In genomic region chrX:7256022-7256421, GRCm38 (mm10) we compare ENCODE assay signal across 30 mouse cellular contexts.
A peak's percentile ranks its signal among the peaks of the same experiment; 100 is the strongest.
DNase-seq lines count a peak whose midpoint lies in the region; ATAC-seq and TF ChIP-seq lines count a peak whose summit lies in the region.
"Had no signal": no experiment of that assay in that cellular context is flagged by ENCODE, and none has a peak within 500 bp of the region (broad histone marks: within the 10 kb centered on the region; RNA-seq: fewer than 3 reads in every experiment).

No protein-coding gene starts in this region.

- no peak for TF ChIP-seq CTCF in heart, postnatal 0 days (IDR thresholded peaks at IDR 0.05; ENCODE audit: low read depth)
- TF ChIP-seq CTCF in bone marrow macrophage, adult 2 months (IDR thresholded peaks at IDR 0.05; ENCODE audit: low read depth, low read length): no peak

- DNase-seq in embryonic facial prominence, embryonic 14.5 days (ENCODE audit: low spot score): peak; percentile 50
- no peak for DNase-seq in embryonic facial prominence, embryonic 10.5 days (ENCODE audit: low spot score)
- DNase-seq in heart, postnatal 0 days (ENCODE audit: low spot score): peak; percentile 14
- peak; percentile 75 for DNase-seq in 3T3-L1 (ENCODE audit: low read depth, low spot score)
- DNase-seq in cerebellum, adult 9-10 months: no peak
- DNase-seq in layer of hippocampus, adult 8-10 months (ENCODE audit: low spot score in 2 of 2): no peak
- DNase-seq: adrenal gland, adult 8-10 months; cerebellum, adult 11 months; cerebellum, adult 9-11 months; heart, postnatal 14 days; kidney, adult 8-10 months; kidney, postnatal 4 days; layer of hippocampus, postnatal 36 days; left cerebral cortex, postnatal 4 days; liver, postnatal 0 days; midbrain, embryonic 14.5 days; retina, postnatal 1 day; right cerebral cortex, postnatal 14 days had no signal

- H3K9ac ChIP-seq in embryonic facial prominence, embryonic 14.5 days (ENCODE audit: low read depth, low read length): no peak overlapping the region
- no peak overlapping the region for H3K9ac ChIP-seq in heart, postnatal 0 days (replicated peaks; ENCODE audit: low read depth, low read length)
- H3K9ac ChIP-seq in heart, embryonic 11.5 days (ENCODE audit: low read depth, low read length): no peak overlapping the region
- H3K9ac ChIP-seq: embryonic facial prominence, embryonic 15.5 days; liver, embryonic 12.5 days; liver, postnatal 0 days; neural tube, embryonic 15.5 days; stomach, embryonic 15.5 days had no signal

- no peak overlapping the region for H3K4me3 ChIP-seq in embryonic facial prominence, embryonic 14.5 days (ENCODE audit: low read depth, low read length)
- H3K4me3 ChIP-seq in embryonic facial prominence, embryonic 10.5 days: no peak overlapping the region
- H3K4me3 ChIP-seq in heart, postnatal 0 days (ENCODE audit: low read depth, low read length): no peak overlapping the region
- no peak overlapping the region for H3K4me3 ChIP-seq in heart, embryonic 11.5 days (ENCODE audit: low read depth, low read length)
- H3K4me3 ChIP-seq in bone marrow macrophage, adult 2 months (ENCODE audit: insufficient read depth, low read length): no peak overlapping the region
- H3K4me3 ChIP-seq: embryonic facial prominence, embryonic 15.5 days; heart, embryonic 10.5 days; hindbrain, embryonic 10.5 days; liver, embryonic 12.5 days; neural tube, embryonic 15.5 days; stomach, embryonic 15.5 days had no signal

- H3K4me1 ChIP-seq in embryonic facial prominence, embryonic 14.5 days (ENCODE audit: control insufficient read depth, insufficient read depth, low read length): no peaks in the 10 kb centered on the region
- H3K4me1 ChIP-seq in embryonic facial prominence, embryonic 10.5 days: peaks cover 2% of the 10 kb centered on the region; the same call in 1 of the 2 replicates
- no peaks in the 10 kb centered on the region for H3K4me1 ChIP-seq in heart, postnatal 0 days (ENCODE audit: control insufficient read depth, insufficient read depth)
- H3K4me1 ChIP-seq in heart, embryonic 11.5 days (ENCODE audit: control insufficient read depth, insufficient read depth, low read length): no peaks in the 10 kb centered on the region
- H3K4me1 ChIP-seq in bone marrow macrophage, adult 2 months (ENCODE audit: control insufficient read depth, insufficient read depth, low read length): peaks cover 13% of the 10 kb centered on the region
- H3K4me1 ChIP-seq: embryonic facial prominence, embryonic 15.5 days; heart, embryonic 10.5 days; hindbrain, embryonic 10.5 days; liver, embryonic 12.5 days; neural tube, embryonic 15.5 days; stomach, embryonic 15.5 days had no signal

- H3K4me2 ChIP-seq in embryonic facial prominence, embryonic 14.5 days (ENCODE audit: low read depth, low read length): no peak overlapping the region
- no peak overlapping the region for H3K4me2 ChIP-seq in heart, postnatal 0 days (ENCODE audit: low read depth, low read length)
- H3K4me2 ChIP-seq in heart, embryonic 11.5 days: no peak overlapping the region
- H3K4me2 ChIP-seq: embryonic facial prominence, embryonic 15.5 days; liver, embryonic 12.5 days; neural tube, embryonic 15.5 days; stomach, embryonic 15.5 days had no signal

- TF ChIP-seq EP300 in heart, postnatal 0 days (IDR thresholded peaks at IDR 0.05; ENCODE audit: low read depth): no peak

- no peaks in the 10 kb centered on the region for H3K9me3 ChIP-seq in embryonic facial prominence, embryonic 14.5 days (ENCODE audit: control insufficient read depth, low read length)
- H3K9me3 ChIP-seq in embryonic facial prominence, embryonic 10.5 days: no peaks in the 10 kb centered on the region
- no peaks in the 10 kb centered on the region for H3K9me3 ChIP-seq in heart, postnatal 0 days (replicated peaks; ENCODE audit: control insufficient read depth, low read length)
- H3K9me3 ChIP-seq in heart, embryonic 11.5 days (replicated peaks; ENCODE audit: control insufficient read depth, low read length): no peaks in the 10 kb centered on the region
- H3K9me3 ChIP-seq: embryonic facial prominence, embryonic 15.5 days; heart, embryonic 10.5 days; hindbrain, embryonic 10.5 days; liver, embryonic 12.5 days; neural tube, embryonic 15.5 days; stomach, embryonic 15.5 days had no signal

- H3K36me3 ChIP-seq in embryonic facial prominence, embryonic 14.5 days (ENCODE audit: control insufficient read depth, insufficient read depth, low read length): no peaks in the 10 kb centered on the region
- no peaks in the 10 kb centered on the region for H3K36me3 ChIP-seq in embryonic facial prominence, embryonic 10.5 days (replicated peaks)
- H3K36me3 ChIP-seq in heart, postnatal 0 days (replicated peaks; ENCODE audit: control insufficient read depth, insufficient read depth, low read length): no peaks in the 10 kb centered on the region
- no peaks in the 10 kb centered on the region for H3K36me3 ChIP-seq in heart, embryonic 11.5 days (ENCODE audit: control insufficient read depth, insufficient read depth, low read length)
- H3K36me3 ChIP-seq: embryonic facial prominence, embryonic 15.5 days; heart, embryonic 10.5 days; hindbrain, embryonic 10.5 days; liver, embryonic 12.5 days; neural tube, embryonic 15.5 days; stomach, embryonic 15.5 days had no signal

- H3K27me3 ChIP-seq in embryonic facial prominence, embryonic 14.5 days (replicated peaks; ENCODE audit: control insufficient read depth, insufficient read depth, low read length): no peaks in the 10 kb centered on the region
- H3K27me3 ChIP-seq in embryonic facial prominence, embryonic 10.5 days (replicated peaks; ENCODE audit: low read depth, poor library complexity, severe bottlenecking): no peaks in the 10 kb centered on the region
- no peaks in the 10 kb centered on the region for H3K27me3 ChIP-seq in heart, postnatal 0 days (ENCODE audit: control insufficient read depth, insufficient read depth, low read length)
- no peaks in the 10 kb centered on the region for H3K27me3 ChIP-seq in heart, embryonic 11.5 days (ENCODE audit: control insufficient read depth, insufficient read depth, low read length)
- H3K27me3 ChIP-seq: embryonic facial prominence, embryonic 15.5 days; liver, embryonic 12.5 days; neural tube, embryonic 15.5 days; stomach, embryonic 15.5 days had no signal

- no peak for ATAC-seq in embryonic facial prominence, embryonic 14.5 days (ENCODE audit: low read depth)
- ATAC-seq in heart, postnatal 0 days (ENCODE audit: insufficient read depth, low read depth): no peak
- no peak for ATAC-seq in heart, embryonic 11.5 days (replicated peaks; ENCODE audit: insufficient number of reproducible peaks, low FRiP score, low TSS enrichment)
- ATAC-seq: activated CD4-positive, CD25-positive, alpha-beta regulatory T cell, adult 4 months; forebrain, embryonic 14.5 days; hindbrain, embryonic 16.5 days; liver, embryonic 12.5 days; liver, postnatal 0 days had no signal

- H3K27ac ChIP-seq in embryonic facial prominence, embryonic 14.5 days (replicated peaks; ENCODE audit: low read depth, low read length): no peak overlapping the region
- no peak overlapping the region for H3K27ac ChIP-seq in embryonic facial prominence, embryonic 10.5 days (replicated peaks)
- 0 out of 2 replicates have a peak overlapping the region, but pooled peaks have one; percentile 5 for H3K27ac ChIP-seq in heart, postnatal 0 days (ENCODE audit: low read depth)
- H3K27ac ChIP-seq in heart, embryonic 11.5 days (ENCODE audit: low read depth, low read length): no peak overlapping the region
- peak overlapping the region; percentile 14; the same call in 1 of the 2 replicates for H3K27ac ChIP-seq in bone marrow macrophage, adult 2 months (ENCODE audit: insufficient read depth, low read depth, low read length)
- H3K27ac ChIP-seq: embryonic facial prominence, embryonic 15.5 days; heart, embryonic 10.5 days; hindbrain, embryonic 10.5 days; kidney, postnatal 0 days; liver, embryonic 12.5 days; neural tube, embryonic 15.5 days; stomach, embryonic 15.5 days had no signal

- 73% methylated on average over 3 of the region's 3 CpGs for WGBS in embryonic facial prominence, embryonic 14.5 days
- WGBS in embryonic facial prominence, embryonic 10.5 days: 87% methylated on average over 3 of the region's 3 CpGs
- WGBS in heart, postnatal 0 days: 28% methylated on average over 3 of the region's 3 CpGs
- 61% methylated on average over 3 of the region's 3 CpGs for WGBS in heart, embryonic 11.5 days (ENCODE audit: insufficient replicate concordance)

- TF ChIP-seq POLR2A in bone marrow macrophage, adult 2 months (IDR thresholded peaks at IDR 0.05; ENCODE audit: borderline replicate concordance, low read depth, low read length): no peak

Comparison
In these comparisons a context has a peak if more than half of its experiments do, and no peak if none do; other contexts are left out.
1. DNase-seq: peak in embryonic facial prominence, embryonic 14.5 days (single experiment), heart, postnatal 0 days (single experiment) and 3T3-L1 (single experiment); none in embryonic facial prominence, embryonic 10.5 days (single experiment), cerebellum, adult 9-10 months (single experiment) and layer of hippocampus, adult 8-10 months (0 of 2).
2. H3K27ac ChIP-seq: peak in heart, postnatal 0 days (single experiment) and bone marrow macrophage, adult 2 months (single experiment); none in embryonic facial prominence, embryonic 14.5 days (single experiment), embryonic facial prominence, embryonic 10.5 days (single experiment) and heart, embryonic 11.5 days (single experiment).